Mouse (Mus musculus) splenic B cell, adult 2 months (primary cell): ENCODE results near the gene Rpap3.

Experiments
- DNase-seq: peaks from one replicate; pipeline ENCODE4 v3.0.0-alpha.2; 2011; ENCODE audit warnings: low read depth, low spot score
- H3K27me3 ChIP-seq: 2 replicates; pipeline ENCODE4 v1.6.1; 2012; ENCODE audit warnings: mild to moderate bottlenecking, low read length, moderate library complexity, mixed read lengths; ENCODE audit not compliant: control insufficient read depth, poor library complexity, insufficient read depth, severe bottlenecking
- H3K36me3 ChIP-seq: 2 replicates; pipeline ENCODE4 v1.6.1; 2012; ENCODE audit warnings: mild to moderate bottlenecking, low read length, moderate library complexity, mixed read lengths; ENCODE audit not compliant: control insufficient read depth, poor library complexity, insufficient read depth, severe bottlenecking

Gene Rpap3

DNA sequence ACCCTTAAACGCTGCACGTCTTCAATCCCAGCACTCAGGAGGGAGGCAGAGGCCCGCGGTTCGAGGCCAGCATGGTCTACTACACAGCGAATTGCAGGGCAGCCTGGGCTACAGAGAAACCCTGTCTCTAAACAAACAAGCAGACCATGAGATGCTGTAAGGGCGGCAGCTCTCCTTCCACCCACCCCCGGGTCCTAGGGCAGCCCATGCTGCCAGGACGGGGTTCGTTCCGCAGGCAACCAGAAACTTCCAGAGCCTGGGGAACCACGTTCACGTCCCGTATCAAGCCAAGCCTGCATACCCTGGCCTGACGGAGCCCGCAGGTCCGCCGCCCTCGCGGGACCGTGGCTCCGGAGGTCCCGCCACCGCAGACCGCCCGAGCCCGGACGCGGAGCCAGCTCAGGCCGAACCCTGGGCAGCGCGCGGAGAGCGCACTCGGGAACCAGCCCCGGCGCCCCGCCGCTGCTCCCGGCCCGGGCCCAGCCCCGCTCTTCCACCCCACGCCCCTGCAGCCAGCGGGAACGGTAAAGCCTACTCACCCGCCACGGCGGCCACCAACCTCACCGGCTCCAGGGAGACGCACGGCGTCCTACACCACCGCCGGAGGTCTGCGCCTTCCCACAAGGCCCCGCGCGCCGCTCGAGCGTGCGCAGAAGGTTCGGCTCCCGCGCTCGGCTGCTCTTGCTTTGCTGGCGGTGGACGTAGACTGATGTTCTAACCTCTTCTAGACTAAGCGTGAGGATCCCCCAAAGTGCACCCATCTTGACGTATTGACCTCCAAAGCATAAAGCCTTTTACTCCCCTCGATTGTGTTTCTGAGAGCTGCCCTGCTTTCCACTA, at the start of gene Rpap3:
Gene Rpap3, minus strand, starts transcription at position 615 of the 840 bp plus-strand sequence.
- Histone ChIP-seq H3K27me3 (no peaks in the 10 kb centered on the region), H3K36me3 (peaks cover under 1% of the 10 kb centered on the region; the same call in 1 of the 2 replicates)
- DNase-seq, result peak; percentile 81

DNA sequence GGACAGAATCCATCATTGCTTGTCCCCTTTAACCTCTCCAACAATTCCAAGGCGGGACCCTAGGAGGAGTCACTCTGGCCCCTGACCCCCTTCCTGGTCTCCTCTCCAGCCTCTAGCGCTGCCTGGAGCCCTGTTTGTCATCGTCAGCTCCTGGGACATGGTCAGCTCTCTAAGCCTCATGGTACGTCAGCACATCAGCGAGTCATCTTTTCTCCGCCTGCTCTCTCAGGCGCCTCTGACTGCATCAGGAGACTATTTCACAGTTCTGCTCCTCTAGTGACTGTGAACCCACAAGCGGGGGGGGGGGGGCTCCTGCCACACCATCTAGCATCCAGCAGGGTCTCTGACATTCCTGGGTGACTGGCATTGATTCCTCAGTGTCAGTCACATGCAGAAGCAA, 49.7 kb upstream of the Rpap3 start:
- no peaks in the 10 kb centered on the region for H3K27me3 ChIP-seq
- DNase-seq, result no peak
- H3K36me3 ChIP-seq, result no peaks in the 10 kb centered on the region

- no peaks in the 10 kb centered on the region for H3K27me3 ChIP-seq
- DNase-seq, result no peak
- H3K36me3 ChIP-seq, result no peaks in the 10 kb centered on the region
Measured at GRCm38 (mm10) chr15:97754476-97754875, 48.9 kb upstream of the Rpap3 start.

GRCm38 (mm10) chr15:97752491-97752890, 46.9 kb upstream of the Rpap3 start:
- no peaks in the 10 kb centered on the region for H3K27me3 ChIP-seq
- no peaks in the 10 kb centered on the region for H3K36me3 ChIP-seq
- DNase-seq, result no peak

DNA sequence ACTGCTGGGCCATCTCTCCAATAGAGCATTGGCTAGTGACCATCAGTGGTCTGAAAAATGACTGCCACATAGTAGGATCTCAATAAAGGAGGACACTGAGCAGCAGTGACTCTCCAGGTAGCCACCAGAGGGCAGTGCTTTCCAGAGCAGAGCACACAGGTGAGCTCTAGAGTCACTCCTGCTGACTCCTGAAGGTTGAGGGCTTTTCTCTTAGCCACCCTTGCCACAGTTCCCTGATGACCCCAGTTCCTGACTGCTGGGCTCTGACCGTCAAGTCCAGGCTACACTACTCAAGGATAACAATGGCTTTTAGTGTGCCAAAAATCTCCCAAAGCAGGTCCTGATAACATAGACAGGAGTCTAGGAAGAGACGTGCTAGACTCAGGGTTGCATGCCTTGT, 46.1 kb upstream of the Rpap3 start:
- H3K27me3 ChIP-seq, result no peaks in the 10 kb centered on the region
- H3K36me3 ChIP-seq, result no peaks in the 10 kb centered on the region
- peak; percentile 71 for DNase-seq

DNA sequence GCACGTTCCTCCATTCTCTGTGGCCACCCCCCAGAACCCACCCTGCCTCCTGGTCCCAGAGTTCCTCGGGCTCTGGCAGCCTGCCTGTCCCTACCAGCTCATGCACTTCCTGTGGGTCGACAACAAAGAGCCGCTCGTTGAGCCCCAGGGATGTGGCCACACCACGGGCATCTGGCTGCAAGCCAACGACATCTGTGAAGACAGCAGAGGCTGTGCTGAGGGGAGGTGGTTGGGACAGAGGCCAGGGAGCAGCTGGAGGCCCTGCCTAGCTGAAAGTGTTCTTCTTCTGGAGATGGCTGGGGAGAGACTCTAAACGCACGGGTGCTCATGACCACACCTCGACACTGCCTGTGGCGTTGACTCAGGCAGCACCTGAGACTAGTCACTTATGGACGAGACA, 45.1 kb upstream of the Rpap3 start:
- H3K27me3 ChIP-seq, result no peaks in the 10 kb centered on the region
- peak; percentile 50 for DNase-seq
- H3K36me3 ChIP-seq, result no peaks in the 10 kb centered on the region

GRCm38 (mm10) chr15:97749841-97750240, 44.2 kb upstream of the Rpap3 start:
- Histone ChIP-seq H3K27me3 (no peaks in the 10 kb centered on the region), H3K36me3 (no peaks in the 10 kb centered on the region)
- no peak for DNase-seq

DNA sequence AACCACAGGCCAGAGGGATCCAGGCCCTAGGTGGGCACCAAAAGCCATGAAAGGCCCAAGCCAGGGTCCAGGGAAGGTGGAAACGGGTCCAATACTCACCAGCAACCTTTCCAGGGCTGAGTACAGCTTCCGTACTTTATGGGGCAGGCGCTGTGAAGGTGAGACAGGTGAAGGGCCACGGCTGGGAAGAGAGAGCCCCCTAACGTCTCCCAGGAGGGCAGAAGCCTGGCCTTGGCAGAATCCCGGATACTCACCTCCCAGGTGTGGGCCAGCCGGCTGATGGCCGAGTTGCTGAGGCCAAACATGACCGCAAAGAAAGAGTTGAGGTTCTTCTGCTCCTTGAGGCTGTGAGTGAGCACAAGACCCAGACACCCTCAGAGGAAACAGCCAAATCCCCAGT, 43.8 kb upstream of the Rpap3 start:
- no peaks in the 10 kb centered on the region for H3K27me3 ChIP-seq
- H3K36me3 ChIP-seq, result no peaks in the 10 kb centered on the region
- DNase-seq, result no peak

- Histone ChIP-seq H3K27me3 (no peaks in the 10 kb centered on the region), H3K36me3 (no peaks in the 10 kb centered on the region)
- DNase-seq, result no peak
Measured at GRCm38 (mm10) chr15:97748964-97749363, 43.3 kb upstream of the Rpap3 start.

GRCm38 (mm10) chr15:97748309-97748708, 42.7 kb upstream of the Rpap3 start:
- H3K36me3 ChIP-seq, result no peaks in the 10 kb centered on the region
- DNase-seq, result no peak
- no peaks in the 10 kb centered on the region for H3K27me3 ChIP-seq

- no peak for DNase-seq
- no peaks in the 10 kb centered on the region for H3K27me3 ChIP-seq
- H3K36me3 ChIP-seq, result no peaks in the 10 kb centered on the region
Measured at GRCm38 (mm10) chr15:97747486-97747885, 41.9 kb upstream of the Rpap3 start.

DNA sequence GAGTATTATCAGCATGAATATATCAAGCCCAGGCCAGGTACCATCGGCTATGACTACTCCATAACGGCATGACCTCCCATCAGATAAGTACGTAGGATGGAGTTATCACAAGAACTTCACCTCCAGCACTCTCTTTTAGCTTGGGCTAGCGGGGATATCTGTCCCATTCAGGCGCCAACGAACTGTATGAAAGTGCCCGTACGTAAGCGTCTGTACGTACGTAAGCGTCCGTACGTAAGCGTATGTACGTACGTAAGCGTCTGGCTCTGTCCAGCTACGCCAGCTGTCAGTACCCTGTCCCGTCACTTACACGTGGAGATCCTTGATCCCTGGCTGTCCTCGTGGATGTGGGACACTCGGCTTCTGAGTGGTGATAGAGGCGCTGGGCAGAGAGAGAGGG, 41.1 kb upstream of the Rpap3 start:
- H3K27me3 ChIP-seq, result no peaks in the 10 kb centered on the region
- no peak for DNase-seq
- no peaks in the 10 kb centered on the region for H3K36me3 ChIP-seq

GRCm38 (mm10) chr15:97746278-97746677, 40.7 kb upstream of the Rpap3 start:
- no peaks in the 10 kb centered on the region for H3K36me3 ChIP-seq
- DNase-seq, result no peak
- H3K27me3 ChIP-seq, result no peaks in the 10 kb centered on the region

DNA sequence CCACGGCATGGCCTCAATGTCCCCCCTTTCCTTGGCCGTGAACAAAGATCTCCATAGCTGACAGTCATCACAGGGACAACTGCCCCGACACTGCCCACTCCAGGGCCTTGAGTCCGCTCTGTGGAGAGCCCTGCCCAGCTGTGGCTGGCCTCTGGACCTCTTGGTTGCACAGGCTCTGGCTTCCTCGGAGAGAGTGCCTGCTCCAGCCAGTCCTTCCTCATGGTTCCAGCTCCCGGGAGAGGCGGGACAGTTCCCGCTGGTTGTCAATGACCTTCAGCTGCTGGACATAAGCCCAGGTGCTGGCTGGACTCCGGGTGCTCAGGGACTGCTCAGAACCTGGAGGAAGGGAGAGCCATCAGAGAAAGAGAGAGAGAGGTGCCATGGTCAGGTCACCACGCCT, 39.7 kb upstream of the Rpap3 start:
- Histone ChIP-seq H3K27me3 (no peaks in the 10 kb centered on the region), H3K36me3 (no peaks in the 10 kb centered on the region)
- no peak for DNase-seq

GRCm38 (mm10) chr15:97744930-97745329, 39.3 kb upstream of the Rpap3 start:
- DNase-seq, result peak; percentile 80
- no peaks in the 10 kb centered on the region for H3K36me3 ChIP-seq

More at GRCm38 (mm10) chr15:97744930-97745329, 39.3 kb upstream of the Rpap3 start:
- no peaks in the 10 kb centered on the region for H3K27me3 ChIP-seq
